In genomic region chr12:33153131-33153530, GRCm38 (mm10) we compare ENCODE assay signal across 13 mouse cellular contexts.
"Had no signal": no experiment of that assay in that cellular context is flagged by ENCODE, and none has a peak within 500 bp of the region (broad histone marks: within the 10 kb centered on the region; RNA-seq: fewer than 3 reads in every experiment).

No protein-coding gene starts in this region.

- DNase-seq: kidney, adult 2 months; kidney, postnatal 14 days; left cerebral cortex, postnatal 4 days; lung, adult 18-20 months; midbrain, embryonic 14.5 days; right cerebral cortex, adult 18-20 months; right cerebral cortex, postnatal 25 days; thymus, postnatal 4 days had no signal

- H3K27me3 ChIP-seq: kidney, embryonic 15.5 days; limb, embryonic 13.5 days; neural tube, embryonic 15.5 days had no signal

- H3K9ac ChIP-seq: kidney, embryonic 15.5 days; limb, embryonic 13.5 days; neural tube, embryonic 15.5 days had no signal

- H3K4me3 ChIP-seq: kidney, embryonic 15.5 days; limb, embryonic 13.5 days; myocyte; neural tube, embryonic 15.5 days had no signal

- H3K27ac ChIP-seq: kidney, embryonic 15.5 days; limb, embryonic 13.5 days; neural tube, embryonic 15.5 days; stomach, postnatal 0 days had no signal

- H3K36me3 ChIP-seq: kidney, embryonic 15.5 days had no signal

- H3K9me3 ChIP-seq: kidney, embryonic 15.5 days; limb, embryonic 13.5 days; neural tube, embryonic 15.5 days had no signal

- H3K4me2 ChIP-seq: kidney, embryonic 15.5 days; limb, embryonic 13.5 days; neural tube, embryonic 15.5 days had no signal
